Mouse (Mus musculus): ENCODE data around the gene Il1a. TPM values are rescaled to one million over a fixed set of nuclear protein-coding genes. Genes with fewer than 3 reads are reported as not detected.

Gene Il1a
- 1.3 and 2.7 TPM in 2 replicates for polyA plus RNA-seq (2012; rRNA removed)

- Histone ChIP-seq H3K4me1 (ENCODE audit: control insufficient read depth, insufficient read depth, low read length) (0 out of 2 replicates have a peak, but pooled peaks cover 2% of the 10 kb centered on the region), H3K4me3 (replicated peaks; ENCODE audit: extremely low read depth, low read depth, low read length) (no peak within 1 kb of the TSS)
- WGBS = 62% methylated on average over 7 of the region's 7 CpGs
- no peak for DNase-seq
- TF ChIP-seq POLR2A (IDR thresholded peaks at IDR 0.05; ENCODE audit: borderline replicate concordance, extremely low read depth, low read depth, low read length) (no peak), CTCF (IDR thresholded peaks at IDR 0.05; ENCODE audit: insufficient read depth, low read length) (no peak)
Observed at GRCm38 (mm10) chr2:129309836-129310235, at the start of gene Il1a. TSS of gene Il1a (minus strand) at chr2:129309972.

DNA sequence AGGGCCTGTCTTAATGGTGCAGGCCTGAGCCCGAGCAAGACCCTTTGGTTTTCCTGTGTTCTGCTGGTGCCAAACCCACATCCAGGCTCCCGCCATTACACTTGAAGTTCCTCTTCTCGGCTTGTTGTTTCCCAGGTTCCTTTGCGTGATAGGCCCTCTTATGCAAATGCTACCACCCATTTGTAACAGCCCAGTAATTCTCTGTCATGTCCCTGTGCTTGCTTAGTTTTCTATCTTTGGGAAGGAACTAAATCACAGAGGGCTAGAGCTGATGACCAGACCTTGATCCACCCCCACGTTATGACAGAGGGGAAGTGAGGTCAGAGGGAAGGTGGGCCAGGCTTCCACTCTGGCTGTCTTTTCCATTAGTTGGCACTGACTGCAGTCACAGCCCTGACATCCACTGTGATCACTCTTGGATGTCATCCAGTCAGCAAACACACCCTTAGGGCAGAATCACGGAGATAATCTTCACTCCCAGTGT, 28.4 kb upstream of the Il1a start:
- TF ChIP-seq CTCF (IDR thresholded peaks at IDR 0.05; ENCODE audit: insufficient read depth, low read length) (no peak), POLR2A (IDR thresholded peaks at IDR 0.05; ENCODE audit: borderline replicate concordance, extremely low read depth, low read depth, low read length) (no peak)
- DNase-seq = peak; percentile 19
- 52% methylated on average over 6 of the region's 6 CpGs for WGBS
- Histone ChIP-seq H3K4me3 (replicated peaks; ENCODE audit: extremely low read depth, low read depth, low read length) (no peak overlapping the region), H3K4me1 (ENCODE audit: control insufficient read depth, insufficient read depth, low read length) (peaks cover 3% of the 10 kb centered on the region; the same call in 1 of the 2 replicates)

GRCm38 (mm10) chr2:129333471-129333870, 23.7 kb upstream of the Il1a start:
- peaks cover 11% of the 10 kb centered on the region for H3K4me1 ChIP-seq (ENCODE audit: control insufficient read depth, insufficient read depth, low read length)
- no peak for TF ChIP-seq POLR2A (IDR thresholded peaks at IDR 0.05; ENCODE audit: borderline replicate concordance, extremely low read depth, low read depth, low read length)
- TF ChIP-seq CTCF (IDR thresholded peaks at IDR 0.05; ENCODE audit: insufficient read depth, low read length) = no peak
- no peak overlapping the region for H3K4me3 ChIP-seq (replicated peaks; ENCODE audit: extremely low read depth, low read depth, low read length)
- no peak for DNase-seq
- 58% methylated on average over 4 of the region's 4 CpGs for WGBS

DNA sequence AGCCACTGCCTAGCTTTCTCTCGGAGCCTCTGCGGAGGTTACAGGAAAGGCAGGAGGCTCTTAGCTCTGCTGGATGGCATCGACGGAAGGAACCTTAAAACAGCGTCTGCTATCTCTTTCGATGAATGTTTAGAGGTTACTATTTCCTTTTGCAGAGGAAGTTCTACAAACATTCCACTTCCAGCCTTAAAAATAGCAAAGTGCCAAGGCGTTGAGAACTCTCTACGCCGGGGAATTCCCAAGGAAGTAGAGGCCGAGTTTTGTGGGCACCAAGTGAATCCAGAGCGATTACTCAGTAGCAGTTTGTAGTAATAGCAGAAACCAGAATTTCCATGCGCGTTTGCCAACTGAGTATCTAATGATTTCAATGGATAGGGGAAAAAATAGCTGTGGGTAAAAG, 20.8 kb upstream of the Il1a start:
- no peak overlapping the region for H3K4me3 ChIP-seq (replicated peaks; ENCODE audit: extremely low read depth, low read depth, low read length)
- peaks cover 8% of the 10 kb centered on the region for H3K4me1 ChIP-seq (ENCODE audit: control insufficient read depth, insufficient read depth, low read length)
- DNase-seq = no peak
- 37% methylated on average over 13 of the region's 13 CpGs for WGBS
- TF ChIP-seq CTCF (IDR thresholded peaks at IDR 0.05; ENCODE audit: insufficient read depth, low read length) (no peak), POLR2A (IDR thresholded peaks at IDR 0.05; ENCODE audit: borderline replicate concordance, extremely low read depth, low read depth, low read length) (peak; percentile 21; the same call in 1 of the 2 replicates)

GRCm38 (mm10) chr2:129330024-129330423, 20.3 kb upstream of the Il1a start:
- peaks cover 8% of the 10 kb centered on the region for H3K4me1 ChIP-seq (ENCODE audit: control insufficient read depth, insufficient read depth, low read length)

DNA sequence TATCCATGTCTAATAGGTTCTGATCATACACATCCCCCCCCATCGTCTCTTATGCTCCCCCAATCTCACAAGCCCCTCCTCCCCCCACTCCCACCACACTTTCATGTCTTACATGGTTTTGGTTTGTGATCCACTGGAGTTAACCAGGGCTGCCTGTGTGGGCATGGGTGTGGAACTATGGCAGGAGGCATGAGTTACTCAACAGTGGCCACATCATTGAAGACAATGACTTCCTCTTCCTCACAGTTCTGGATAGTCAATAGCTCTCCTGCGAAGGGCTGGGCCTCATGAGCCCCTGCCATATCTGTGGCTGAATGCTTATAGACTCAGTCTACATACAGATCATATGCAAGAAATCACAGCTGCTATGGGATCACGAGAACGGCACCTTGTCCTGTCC, 18.5 kb upstream of the Il1a start:
- WGBS = 80% methylated on average over 4 of the region's 4 CpGs
- TF ChIP-seq CTCF (IDR thresholded peaks at IDR 0.05; ENCODE audit: insufficient read depth, low read length) = no peak
- no peak for TF ChIP-seq POLR2A (IDR thresholded peaks at IDR 0.05; ENCODE audit: borderline replicate concordance, extremely low read depth, low read depth, low read length)
- Histone ChIP-seq H3K4me3 (replicated peaks; ENCODE audit: extremely low read depth, low read depth, low read length) (no peak overlapping the region), H3K4me1 (ENCODE audit: control insufficient read depth, insufficient read depth, low read length) (peaks cover 8% of the 10 kb centered on the region)
- DNase-seq = no peak

More at GRCm38 (mm10) chr2:129330024-129330423, 20.3 kb upstream of the Il1a start:
- no peak for TF ChIP-seq POLR2A (IDR thresholded peaks at IDR 0.05; ENCODE audit: borderline replicate concordance, extremely low read depth, low read depth, low read length)
- TF ChIP-seq CTCF (IDR thresholded peaks at IDR 0.05; ENCODE audit: insufficient read depth, low read length) = no peak
- 46% methylated on average over 7 of the region's 7 CpGs for WGBS
- no peak overlapping the region for H3K4me3 ChIP-seq (replicated peaks; ENCODE audit: extremely low read depth, low read depth, low read length)
- DNase-seq = no peak

DNA sequence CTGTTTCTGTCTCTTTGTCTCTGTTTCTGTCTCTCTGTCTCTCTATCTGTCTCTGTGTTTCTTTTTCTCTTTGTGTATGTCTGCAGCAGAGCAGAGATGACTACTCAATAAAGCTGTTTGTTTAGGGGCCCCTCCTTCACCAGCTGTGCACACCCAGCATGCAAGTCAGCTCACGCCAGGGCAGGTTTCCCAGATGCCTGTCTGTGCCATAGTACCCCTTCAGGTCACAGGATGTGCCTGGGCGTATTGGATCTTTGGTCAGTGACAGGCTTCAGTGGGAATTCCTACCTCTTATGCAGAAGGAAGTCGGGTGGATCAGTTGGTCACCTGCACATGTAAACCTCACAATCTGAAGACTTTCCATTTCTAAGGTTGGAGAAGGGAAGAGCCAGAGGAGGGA, 14.4 kb upstream of the Il1a start:
- Histone ChIP-seq H3K4me1 (ENCODE audit: control insufficient read depth, insufficient read depth, low read length) (no peaks in the 10 kb centered on the region; the same call in 1 of the 2 replicates), H3K4me3 (replicated peaks; ENCODE audit: extremely low read depth, low read depth, low read length) (no peak overlapping the region)
- TF ChIP-seq POLR2A (IDR thresholded peaks at IDR 0.05; ENCODE audit: borderline replicate concordance, extremely low read depth, low read depth, low read length) (no peak), CTCF (IDR thresholded peaks at IDR 0.05; ENCODE audit: insufficient read depth, low read length) (no peak)
- DNase-seq = no peak
- 64% methylated on average over 3 of the region's 3 CpGs for WGBS

DNA sequence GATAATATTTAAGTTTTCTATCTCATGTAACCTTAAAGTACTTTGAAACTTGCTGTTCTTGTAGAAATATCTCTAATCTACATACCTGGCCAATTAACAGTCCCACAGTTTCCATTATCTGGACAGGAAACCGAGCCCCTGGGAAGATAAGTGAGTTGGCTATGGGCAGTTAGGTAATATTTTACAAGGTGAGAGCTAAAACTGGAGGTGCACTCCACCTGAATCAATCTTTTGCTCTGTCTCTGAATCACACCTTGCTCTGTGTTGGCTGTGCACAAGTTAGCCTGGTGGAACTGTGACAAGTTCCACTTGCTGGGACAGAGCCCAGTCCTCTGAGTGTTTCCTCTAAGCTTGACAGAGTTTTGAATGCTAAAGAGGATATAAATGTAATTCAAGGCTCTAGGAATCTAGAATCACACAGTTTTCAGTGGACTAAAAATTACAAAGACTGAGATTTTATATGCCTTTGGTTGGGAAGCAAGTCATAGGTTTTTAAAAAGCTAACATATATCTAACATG, 12.4 kb upstream of the Il1a start:
- no peak for DNase-seq
- Histone ChIP-seq H3K4me3 (replicated peaks; ENCODE audit: extremely low read depth, low read depth, low read length) (no peak overlapping the region), H3K4me1 (ENCODE audit: control insufficient read depth, insufficient read depth, low read length) (no peaks in the 10 kb centered on the region)
- 65% methylated on average over 1 of the region's 1 CpGs for WGBS
- TF ChIP-seq POLR2A (IDR thresholded peaks at IDR 0.05; ENCODE audit: borderline replicate concordance, extremely low read depth, low read depth, low read length) (no peak), CTCF (IDR thresholded peaks at IDR 0.05; ENCODE audit: insufficient read depth, low read length) (no peak)

- DNase-seq = no peak
- 59% methylated on average over 8 of the region's 8 CpGs for WGBS
- Histone ChIP-seq H3K4me1 (ENCODE audit: control insufficient read depth, insufficient read depth, low read length) (no peaks in the 10 kb centered on the region), H3K4me3 (replicated peaks; ENCODE audit: extremely low read depth, low read depth, low read length) (no peak overlapping the region)
- TF ChIP-seq POLR2A (IDR thresholded peaks at IDR 0.05; ENCODE audit: borderline replicate concordance, extremely low read depth, low read depth, low read length) (no peak), CTCF (IDR thresholded peaks at IDR 0.05; ENCODE audit: insufficient read depth, low read length) (no peak)
Observed at GRCm38 (mm10) chr2:129320033-129320605, 10.3 kb upstream of the Il1a start.

DNA sequence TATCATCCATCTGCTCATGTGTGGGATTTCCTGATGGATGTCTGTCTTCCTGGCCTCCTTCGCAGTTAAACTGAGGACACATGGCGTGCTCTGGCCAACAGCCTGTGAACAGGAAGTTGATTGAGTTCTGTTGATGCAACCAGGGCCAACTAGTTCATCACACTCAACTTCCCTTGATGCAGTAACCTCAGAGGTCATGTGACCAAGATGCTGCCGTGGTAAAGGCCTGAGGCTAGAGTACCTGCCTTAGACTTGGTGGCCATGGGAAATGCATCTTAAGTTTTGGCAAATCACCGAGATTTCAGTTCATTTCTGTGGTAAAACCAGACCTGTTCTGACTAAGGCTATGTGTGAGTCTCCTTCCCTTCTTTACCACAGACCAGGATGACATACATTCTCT, 6.1 kb upstream of the Il1a start:
- WGBS = 49% methylated on average over 4 of the region's 4 CpGs
- DNase-seq = no peak
- H3K4me3 ChIP-seq (replicated peaks; ENCODE audit: extremely low read depth, low read depth, low read length) = no peak overlapping the region

More for the DNA sequence above, 6.1 kb upstream of the Il1a start:
- H3K4me1 ChIP-seq (ENCODE audit: control insufficient read depth, insufficient read depth, low read length) = no peaks in the 10 kb centered on the region
- TF ChIP-seq CTCF (IDR thresholded peaks at IDR 0.05; ENCODE audit: insufficient read depth, low read length) = no peak
- no peak for TF ChIP-seq POLR2A (IDR thresholded peaks at IDR 0.05; ENCODE audit: borderline replicate concordance, extremely low read depth, low read depth, low read length)
